Mouse (Mus musculus) fat pad, adult 2 months (tissue): ENCODE measurements around the gene Rwdd3.

Source experiments
- DNase-seq: peaks from one replicate; pipeline ENCODE4 v3.0.0-alpha.2; 2011; ENCODE audit warnings: low read depth, low spot score; ENCODE audit errors: extremely low read depth

Rwdd3 gene

GRCm38 (mm10) chr3:121161661-121162060, 9.8 kb downstream of the Rwdd3 start:
- DNase-seq, result no peak

GRCm38 (mm10) chr3:121160424-121160823, 11.1 kb downstream of the Rwdd3 start:
- no peak for DNase-seq

GRCm38 (mm10) chr3:121159566-121159965, 11.9 kb downstream of the Rwdd3 start:
- no peak for DNase-seq

- DNase-seq, result no peak
Observed at GRCm38 (mm10) chr3:121158901-121159351, 12.6 kb downstream of the Rwdd3 start.

GRCm38 (mm10) chr3:121157546-121158330, 13.8 kb downstream of the Rwdd3 start:
- no peak for DNase-seq

- DNase-seq, result no peak
Observed at GRCm38 (mm10) chr3:121156451-121157186, 14.9 kb downstream of the Rwdd3 start.

GRCm38 (mm10) chr3:121156043-121156442, 15.5 kb downstream of the Rwdd3 start:
- DNase-seq, result no peak

GRCm38 (mm10) chr3:121133937-121134336, 37.6 kb downstream of the Rwdd3 start:
- no peak for DNase-seq

GRCm38 (mm10) chr3:121133039-121133438, 38.5 kb downstream of the Rwdd3 start:
- DNase-seq, result no peak

- no peak for DNase-seq
Observed at GRCm38 (mm10) chr3:121127171-121127570, 44.3 kb downstream of the Rwdd3 start.

- DNase-seq, result no peak
Observed at GRCm38 (mm10) chr3:121126476-121126875, 45.0 kb downstream of the Rwdd3 start.

- no peak for DNase-seq
Observed at GRCm38 (mm10) chr3:121121072-121121471, 50.4 kb downstream of the Rwdd3 start.

GRCm38 (mm10) chr3:121116590-121116989, 54.9 kb downstream of the Rwdd3 start:
- DNase-seq, result no peak

- no peak for DNase-seq
Observed at GRCm38 (mm10) chr3:121116067-121116466, 55.4 kb downstream of the Rwdd3 start.

GRCm38 (mm10) chr3:121111068-121111467, 60.4 kb downstream of the Rwdd3 start:
- DNase-seq, result no peak

- DNase-seq, result no peak
Observed at GRCm38 (mm10) chr3:121110430-121110829, 61.1 kb downstream of the Rwdd3 start.

- DNase-seq, result no peak
Observed at GRCm38 (mm10) chr3:121107481-121107880, 64.0 kb downstream of the Rwdd3 start.

GRCm38 (mm10) chr3:121105408-121105708, 66.1 kb downstream of the Rwdd3 start:
- no peak for DNase-seq
